Mouse (Mus musculus): ENCODE data around the gene Emc8.

Emc8 gene

GRCm38 (mm10) chr8:120634329-120634839 is 34.0 kb downstream of the Emc8 start:
- DNase-seq, result peak; percentile 80

GRCm38 (mm10) chr8:120633665-120634271 is 34.6 kb downstream of the Emc8 start:
- peak; percentile 18 for DNase-seq

- no peak for DNase-seq
Observed at GRCm38 (mm10) chr8:120632969-120633664, 35.3 kb downstream of the Emc8 start.

- no peak for DNase-seq
Observed at GRCm38 (mm10) chr8:120631441-120632375, 36.7 kb downstream of the Emc8 start.

- DNase-seq, result no peak
Observed at GRCm38 (mm10) chr8:120630848-120631247, 37.5 kb downstream of the Emc8 start.

- DNase-seq, result no peak
Observed at GRCm38 (mm10) chr8:120630031-120630430, 38.3 kb downstream of the Emc8 start.

- no peak for DNase-seq
Observed at GRCm38 (mm10) chr8:120627298-120627697, 41.1 kb downstream of the Emc8 start.

GRCm38 (mm10) chr8:120626461-120626860 is 41.9 kb downstream of the Emc8 start:
- DNase-seq, result no peak

GRCm38 (mm10) chr8:120623608-120624007 is 44.8 kb downstream of the Emc8 start:
- DNase-seq, result no peak

- DNase-seq, result no peak
Observed at GRCm38 (mm10) chr8:120622161-120622560, 46.2 kb downstream of the Emc8 start.

- DNase-seq, result no peak
Observed at GRCm38 (mm10) chr8:120620441-120620840, 47.9 kb downstream of the Emc8 start.

- DNase-seq, result no peak
Observed at GRCm38 (mm10) chr8:120619235-120620180, 48.9 kb downstream of the Emc8 start.

GRCm38 (mm10) chr8:120618110-120618509 is 50.3 kb downstream of the Emc8 start:
- DNase-seq, result peak; percentile 71

- no peak for DNase-seq
Observed at GRCm38 (mm10) chr8:120616663-120617626, 51.4 kb downstream of the Emc8 start.

GRCm38 (mm10) chr8:120614491-120614890 is 53.9 kb downstream of the Emc8 start:
- no peak for DNase-seq

GRCm38 (mm10) chr8:120610824-120611223 is 57.5 kb downstream of the Emc8 start:
- no peak for DNase-seq

GRCm38 (mm10) chr8:120607885-120608284 is 60.5 kb downstream of the Emc8 start:
- DNase-seq, result peak; percentile 83

GRCm38 (mm10) chr8:120607460-120607859 is 60.9 kb downstream of the Emc8 start:
- no peak for DNase-seq

Measured in kidney, adult 18-20 months (tissue).